Mouse (Mus musculus): ENCODE data around the gene Spen.

Gene Spen

GRCm38 (mm10) chr4:141478794-141479193, 59.6 kb downstream of the Spen start:
- DNase-seq (ENCODE audit: low read depth in 1 of 2, low spot score in 2 of 2), result no peak

DNA sequence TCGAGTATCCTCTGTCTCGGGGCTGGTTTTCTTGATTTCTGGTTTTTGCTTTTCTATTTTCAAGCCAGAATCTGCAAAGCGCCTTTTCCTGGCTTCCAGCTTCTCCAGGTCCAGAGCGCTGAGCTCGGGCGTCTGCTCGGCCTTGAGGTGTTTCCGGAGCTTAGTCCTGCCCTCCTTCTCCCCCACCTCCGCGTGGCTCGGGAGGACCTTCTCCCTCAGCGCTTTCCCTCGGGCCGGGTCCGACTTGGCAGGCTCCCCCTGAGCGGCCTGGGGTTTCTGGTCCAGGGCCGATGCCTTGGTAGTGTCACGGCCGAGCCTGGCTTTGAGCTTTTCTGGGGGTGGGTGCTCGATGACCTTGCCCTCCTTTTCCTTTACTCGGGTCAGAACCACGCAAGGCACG, 60.2 kb downstream of the Spen start:
- no peak for DNase-seq (ENCODE audit: low read depth in 1 of 2, low spot score in 2 of 2)

DNA sequence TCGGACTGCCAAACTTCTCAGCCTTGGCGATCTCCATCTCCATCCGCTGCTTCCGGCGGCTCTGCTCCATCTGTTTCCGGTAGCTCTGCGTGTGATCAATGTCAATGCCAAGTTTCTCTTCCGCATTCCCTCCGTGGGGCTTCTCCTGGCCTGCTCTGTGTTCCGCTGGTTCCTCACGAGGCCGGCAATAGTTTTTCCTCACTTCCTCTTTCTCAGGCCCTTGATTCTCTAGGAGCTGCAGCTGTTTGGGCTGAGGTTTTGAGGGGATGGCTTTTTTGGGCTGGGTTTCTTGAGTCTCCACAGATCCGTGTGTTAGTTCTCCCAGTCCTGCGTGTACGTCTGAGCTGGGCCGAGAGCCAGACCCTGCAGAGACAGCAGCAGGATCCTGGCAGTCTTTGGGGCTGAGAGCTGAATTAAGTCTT, 60.7 kb downstream of the Spen start:
- DNase-seq (ENCODE audit: low read depth in 1 of 2, low spot score in 2 of 2), result peak; percentile 87 to 88

- DNase-seq (ENCODE audit: low read depth in 1 of 2, low spot score in 2 of 2), result no peak
Measured at GRCm38 (mm10) chr4:141474431-141474830, 64.0 kb downstream of the Spen start.

DNA sequence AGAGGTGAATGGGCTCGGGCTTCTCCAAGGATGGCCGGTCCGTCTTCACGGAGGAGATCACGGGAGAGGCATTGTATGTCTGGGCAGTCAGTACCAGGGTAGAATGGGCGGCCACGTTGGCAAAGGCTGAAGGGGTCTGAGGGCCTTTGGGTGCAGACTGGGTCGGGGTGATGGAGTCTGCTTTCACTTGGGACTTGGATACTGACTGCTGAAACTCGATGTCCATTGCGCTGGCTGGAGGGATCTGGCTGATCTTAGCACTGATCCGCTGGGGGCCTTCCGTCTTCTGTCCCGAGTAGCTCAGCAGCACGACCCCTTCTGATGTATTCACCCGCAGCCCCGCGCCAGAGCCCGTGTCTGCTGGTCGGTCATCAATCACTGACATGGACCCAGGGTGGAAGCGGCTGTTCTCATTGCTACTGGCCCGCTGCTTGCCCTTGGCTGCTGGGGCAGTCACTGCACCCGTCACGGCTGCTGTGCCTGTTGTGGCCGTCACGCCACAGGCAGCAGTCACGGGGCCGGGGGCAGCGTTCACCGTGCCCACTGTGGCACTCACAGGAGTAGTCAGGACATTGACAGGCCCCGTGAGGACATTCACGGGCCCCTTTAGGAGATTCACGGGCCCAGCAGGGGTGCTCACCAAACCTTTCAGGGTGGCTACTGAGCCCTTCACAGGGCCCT, 65.6 kb downstream of the Spen start:
- DNase-seq (ENCODE audit: low read depth in 1 of 2, low spot score in 2 of 2), result no peak

DNA sequence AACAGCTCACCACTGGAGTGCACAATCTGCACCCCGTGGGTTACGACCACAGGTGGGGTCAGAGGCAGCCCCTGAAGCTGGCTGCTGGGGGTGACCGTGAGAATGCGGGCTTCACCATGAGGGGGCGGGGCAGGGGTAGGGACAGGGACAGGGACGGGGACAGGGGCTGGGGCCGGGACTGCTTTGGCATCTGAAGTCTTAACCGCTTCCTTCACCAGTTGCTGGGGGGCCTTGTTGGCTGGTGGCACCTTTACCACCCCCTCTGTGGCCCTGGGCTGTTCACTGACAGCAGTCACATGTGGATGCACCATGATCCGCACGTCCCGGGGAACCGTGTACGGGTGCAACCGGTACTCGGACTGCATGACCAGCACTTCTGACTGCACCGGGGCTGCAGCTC, 66.9 kb downstream of the Spen start:
- no peak for DNase-seq (ENCODE audit: low read depth in 1 of 2, low spot score in 2 of 2)

- no peak for DNase-seq (ENCODE audit: low read depth in 1 of 2, low spot score in 2 of 2)
Measured at GRCm38 (mm10) chr4:141469343-141469742, 69.1 kb downstream of the Spen start.

DNA sequence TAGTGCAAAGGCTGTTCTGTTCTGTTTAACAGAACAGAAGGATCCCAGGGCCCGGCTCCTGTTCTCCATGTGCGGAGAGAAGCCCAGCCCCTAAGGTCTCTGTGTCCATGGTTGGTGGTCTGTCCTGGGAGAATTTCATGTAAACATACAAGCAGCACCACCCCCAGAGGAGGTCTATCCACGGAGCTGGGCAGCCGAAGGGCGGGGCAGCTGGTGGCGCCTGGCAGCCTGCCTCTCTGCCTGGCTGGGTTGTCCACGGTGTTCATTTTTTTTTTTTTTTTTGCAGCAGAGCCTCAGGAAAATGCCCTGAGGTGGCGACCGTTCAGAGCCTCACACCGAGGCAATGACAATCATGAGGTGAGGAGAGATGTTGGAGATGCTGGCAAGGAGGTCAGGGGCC, 69.8 kb downstream of the Spen start:
- no peak for DNase-seq (ENCODE audit: low read depth in 1 of 2, low spot score in 2 of 2)

DNA sequence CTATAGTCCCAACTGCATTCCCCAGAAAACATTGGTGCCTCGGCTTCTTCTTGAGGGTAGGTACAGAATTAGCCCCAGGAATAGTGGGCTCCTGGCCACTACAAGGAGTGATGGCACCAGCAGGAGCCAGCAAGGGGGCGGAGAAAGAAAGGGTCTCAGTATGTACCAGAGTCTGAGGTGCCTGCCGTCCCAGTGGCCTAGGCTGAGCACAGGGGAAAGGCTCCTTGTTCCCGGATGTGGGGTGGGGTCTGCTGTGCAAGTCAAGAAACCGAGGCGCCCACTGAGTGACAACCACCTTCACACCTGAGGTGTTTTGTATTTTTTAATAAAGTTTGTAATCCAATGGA, 70.8 kb downstream of the Spen start:
- no peak for DNase-seq (ENCODE audit: low read depth in 1 of 2, low spot score in 2 of 2)

GRCm38 (mm10) chr4:141466844-141467580, 71.4 kb downstream of the Spen start:
- DNase-seq (ENCODE audit: low read depth in 1 of 2, low spot score in 2 of 2), result no peak

DNA sequence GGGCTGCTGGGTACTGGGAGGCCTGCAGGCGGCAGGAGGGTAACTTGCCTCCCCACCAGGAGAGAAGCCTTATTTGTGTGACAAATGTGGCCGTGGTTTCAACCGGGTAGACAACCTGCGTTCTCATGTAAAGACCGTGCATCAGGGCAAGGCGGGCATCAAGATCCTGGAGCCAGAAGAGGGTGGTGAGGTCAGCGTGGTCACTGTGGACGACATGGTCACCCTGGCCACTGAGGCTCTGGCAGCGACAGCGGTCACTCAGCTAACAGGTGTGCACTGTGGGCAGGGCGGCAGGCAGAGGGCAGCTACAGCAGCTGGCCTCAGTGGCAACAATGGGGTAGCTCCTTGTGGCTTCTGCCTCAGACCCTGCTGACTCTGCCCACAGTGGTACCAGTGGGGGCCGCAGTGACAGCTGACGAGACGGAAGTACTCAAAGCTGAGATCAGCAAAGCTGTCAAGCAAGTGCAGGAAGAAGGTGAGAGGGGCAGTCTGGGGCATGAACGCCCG, 72.1 kb downstream of the Spen start:
- DNase-seq (ENCODE audit: low read depth in 1 of 2, low spot score in 2 of 2), result no peak

DNA sequence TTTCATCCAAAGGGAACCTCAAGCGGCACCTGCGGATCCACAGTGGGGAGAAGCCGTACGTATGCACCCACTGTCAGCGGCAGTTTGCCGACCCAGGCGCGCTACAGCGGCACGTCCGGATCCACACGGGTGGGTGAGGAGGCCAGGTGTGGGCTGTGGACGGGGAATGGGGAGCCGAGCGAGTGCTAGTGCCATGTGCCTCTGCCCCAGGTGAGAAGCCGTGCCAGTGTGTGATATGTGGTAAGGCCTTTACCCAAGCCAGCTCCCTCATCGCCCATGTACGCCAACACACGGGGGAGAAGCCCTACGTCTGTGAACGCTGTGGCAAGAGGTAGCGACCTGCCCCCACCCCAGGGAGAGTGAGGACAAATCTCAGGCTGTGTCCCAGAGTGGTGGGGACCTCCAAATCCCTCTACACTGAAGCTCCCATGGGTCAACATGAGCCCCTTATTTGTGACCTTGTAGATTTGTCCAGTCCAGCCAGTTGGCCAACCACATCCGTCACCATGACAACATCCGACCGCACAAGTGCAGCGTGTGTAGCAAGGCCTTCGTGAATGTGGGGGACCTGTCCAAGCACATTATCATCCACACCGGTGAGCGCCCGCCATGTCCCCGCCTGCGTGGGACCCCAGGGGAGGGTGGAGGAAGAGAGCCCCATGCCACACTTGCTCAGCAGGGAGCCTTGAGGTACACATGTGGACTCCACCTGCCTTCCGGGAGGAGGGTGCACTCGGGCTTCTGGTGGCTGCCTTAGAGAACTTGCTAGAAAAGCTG, 72.7 kb downstream of the Spen start:
- no peak for DNase-seq (ENCODE audit: low read depth in 1 of 2, low spot score in 2 of 2)

DNA sequence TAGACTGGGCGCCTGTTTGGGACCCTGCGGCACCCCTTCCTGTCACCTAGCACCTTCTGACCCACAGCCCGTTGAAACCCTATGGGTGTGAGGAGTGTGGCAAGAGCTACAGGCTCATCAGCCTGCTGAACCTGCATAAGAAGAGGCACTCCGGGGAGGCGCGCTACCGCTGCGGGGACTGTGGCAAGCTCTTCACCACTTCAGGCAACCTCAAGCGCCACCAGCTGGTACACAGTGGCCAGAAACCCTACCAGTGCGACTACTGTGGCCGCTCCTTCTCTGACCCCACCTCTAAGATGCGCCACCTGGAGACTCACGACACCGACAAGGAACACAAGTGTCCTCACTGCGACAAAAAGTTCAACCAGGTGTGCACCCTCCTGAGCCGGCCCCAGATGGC, 73.7 kb downstream of the Spen start:
- DNase-seq (ENCODE audit: low read depth in 1 of 2, low spot score in 2 of 2), result no peak

DNA sequence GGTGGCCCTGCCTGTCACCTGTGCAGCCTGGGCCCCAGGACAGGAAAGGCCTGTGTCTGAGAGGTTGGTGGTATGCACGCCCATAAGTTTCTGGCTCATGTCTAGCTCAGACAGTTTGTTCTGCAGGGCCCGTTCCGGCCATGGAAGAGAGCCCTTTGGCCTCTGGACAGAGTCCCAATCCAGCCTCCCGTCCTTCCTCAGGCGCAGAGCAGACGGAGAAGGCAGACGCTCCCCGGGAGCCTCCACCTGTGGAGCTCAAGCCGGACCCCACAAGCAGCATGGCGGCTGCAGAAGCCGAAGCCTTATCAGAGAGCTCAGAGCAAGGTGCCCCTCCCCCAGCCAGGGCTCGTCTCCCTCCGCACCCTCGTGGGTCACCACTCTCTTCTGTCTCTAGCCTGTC, 74.9 kb downstream of the Spen start:
- no peak for DNase-seq (ENCODE audit: low read depth in 1 of 2, low spot score in 2 of 2)

DNA sequence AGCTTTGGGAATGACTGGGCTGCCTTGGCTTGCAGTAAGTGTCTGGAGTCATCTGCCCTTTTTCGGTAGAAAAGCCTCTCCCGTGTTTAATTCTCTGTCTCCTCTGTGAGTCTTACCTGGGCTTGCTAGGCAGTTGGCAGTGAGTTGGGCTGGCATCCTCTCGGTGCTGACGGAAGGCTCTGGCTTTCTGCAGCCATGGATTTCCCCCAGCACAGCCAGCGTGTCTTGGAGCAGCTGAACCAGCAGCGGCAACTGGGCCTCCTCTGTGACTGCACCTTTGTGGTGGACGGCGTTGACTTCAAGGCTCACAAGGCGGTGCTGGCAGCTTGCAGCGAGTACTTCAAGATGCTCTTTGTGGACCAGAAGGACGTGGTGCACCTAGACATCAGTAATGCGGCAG, 76.8 kb downstream of the Spen start:
- DNase-seq (ENCODE audit: low read depth in 1 of 2, low spot score in 2 of 2), result no peak

GRCm38 (mm10) chr4:141461088-141461487, 77.3 kb downstream of the Spen start:
- DNase-seq (ENCODE audit: low read depth in 1 of 2, low spot score in 2 of 2), result no peak

DNA sequence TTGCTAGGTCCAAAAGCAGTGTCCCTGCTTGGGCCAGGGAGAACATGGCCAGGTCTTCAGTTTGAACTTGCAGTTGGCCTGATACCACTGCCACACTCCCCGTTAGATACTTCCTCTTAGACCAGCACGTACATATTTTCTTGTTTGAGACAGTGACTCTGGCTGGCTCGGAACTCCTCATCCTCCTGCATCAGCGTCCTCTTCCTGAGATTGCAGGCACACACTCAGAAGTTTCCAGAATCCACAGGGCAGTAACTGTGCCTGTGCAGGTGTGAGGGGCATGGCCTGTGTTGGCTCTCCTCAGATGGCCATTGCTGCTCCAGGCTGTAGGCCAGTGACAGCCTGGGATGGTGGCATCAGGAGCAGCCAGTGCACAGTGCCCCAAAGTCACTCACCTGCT, 77.9 kb downstream of the Spen start:
- no peak for DNase-seq (ENCODE audit: low read depth in 1 of 2, low spot score in 2 of 2)

GRCm38 (mm10) chr4:141459766-141460165, 78.6 kb downstream of the Spen start:
- DNase-seq (ENCODE audit: low read depth in 1 of 2, low spot score in 2 of 2), result no peak

DNA sequence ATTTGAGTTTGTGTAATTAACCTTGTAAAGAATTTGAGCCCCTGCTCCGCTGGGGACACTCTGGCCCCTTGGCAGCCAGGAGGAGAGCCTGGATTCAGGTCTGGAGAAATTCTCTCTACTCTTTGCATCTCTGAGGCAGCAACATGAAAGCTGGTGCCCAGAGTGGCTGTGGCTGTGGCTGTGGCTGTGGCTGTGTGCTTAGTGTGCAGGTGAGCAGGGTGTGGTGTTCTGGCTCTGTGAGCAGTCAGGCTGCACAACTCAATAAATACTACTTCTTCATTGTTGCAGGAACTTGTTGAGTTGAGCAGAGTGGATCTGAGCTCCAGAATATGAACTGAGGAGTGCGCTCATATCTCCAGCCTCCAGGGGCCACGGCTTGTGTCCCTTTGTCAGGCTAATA, 79.5 kb downstream of the Spen start:
- no peak for DNase-seq (ENCODE audit: low read depth in 1 of 2, low spot score in 2 of 2)

- DNase-seq (ENCODE audit: low read depth in 1 of 2, low spot score in 2 of 2), result no peak
Measured at GRCm38 (mm10) chr4:141458236-141458635, 80.2 kb downstream of the Spen start.

GRCm38 (mm10) chr4:141456193-141456938, 82.0 kb downstream of the Spen start:
- no peak for DNase-seq (ENCODE audit: low read depth in 1 of 2, low spot score in 2 of 2)
